ENCODE assay signal across 8 mouse cellular contexts in genomic region chrX:134757293-134757995, GRCm38 (mm10). TPM values are rescaled to one million over a fixed set of nuclear protein-coding genes. Genes with fewer than 3 reads are reported as not detected.
DNase-seq lines count a peak whose midpoint lies in the region; ATAC-seq and TF ChIP-seq lines count a peak whose summit lies in the region.

No protein-coding gene starts in this region.

- H3K4me2 ChIP-seq in heart, embryonic 16.5 days (ENCODE audit: low read depth, low read length) = peak overlapping the region; percentile 61
- peak overlapping the region; percentile 68 for H3K4me2 ChIP-seq in liver, embryonic 16.5 days (ENCODE audit: low read depth, low read length)
- peak overlapping the region; percentile 51 for H3K4me2 ChIP-seq in stomach, embryonic 16.5 days (ENCODE audit: low read depth, low read length)

- no peak for DNase-seq in layer of hippocampus, adult 2 months (ENCODE audit: low spot score in 2 of 2)
- DNase-seq in layer of hippocampus, adult 9-10 months (ENCODE audit: low spot score) = no peak
- DNase-seq in brain, embryonic 14.5 days (ENCODE audit: low read depth) = peak; percentile 15
- DNase-seq in urinary bladder, postnatal 10 days (ENCODE audit: low spot score) = no peak
- DNase-seq in spleen, adult 18-20 months = no peak

- H3K36me3 ChIP-seq in heart, embryonic 16.5 days (ENCODE audit: control insufficient read depth, insufficient read depth) = no peaks in the 10 kb centered on the region
- H3K36me3 ChIP-seq in liver, embryonic 16.5 days (ENCODE audit: control insufficient read depth, insufficient read depth) = no peaks in the 10 kb centered on the region
- no peaks in the 10 kb centered on the region for H3K36me3 ChIP-seq in stomach, embryonic 16.5 days (ENCODE audit: control insufficient read depth, insufficient read depth, low read length)

- no peaks in the 10 kb centered on the region for H3K9me3 ChIP-seq in heart, embryonic 16.5 days (replicated peaks; ENCODE audit: control insufficient read depth, low read length)
- no peaks in the 10 kb centered on the region for H3K9me3 ChIP-seq in liver, embryonic 16.5 days (replicated peaks; ENCODE audit: control insufficient read depth, low read length)
- no peaks in the 10 kb centered on the region for H3K9me3 ChIP-seq in stomach, embryonic 16.5 days (replicated peaks; ENCODE audit: control insufficient read depth, low read length)

- peak overlapping the region; percentile 85 for H3K9ac ChIP-seq in heart, embryonic 16.5 days (ENCODE audit: low read length)
- peak overlapping the region; percentile 73 for H3K9ac ChIP-seq in liver, embryonic 16.5 days (ENCODE audit: low read depth, low read length)
- H3K9ac ChIP-seq in stomach, embryonic 16.5 days (ENCODE audit: low read length) = peak overlapping the region; percentile 72

- WGBS in heart, embryonic 16.5 days = 18% methylated on average over 9 of the region's 13 CpGs
- 24% methylated on average over 13 of the region's 13 CpGs for WGBS in liver, embryonic 16.5 days (ENCODE audit: insufficient replicate concordance)
- 20% methylated on average over 13 of the region's 13 CpGs for WGBS in stomach, embryonic 16.5 days

- H3K4me3 ChIP-seq in layer of hippocampus, adult 2 months = peak overlapping the region; percentile 60
- peak overlapping the region; percentile 73 for H3K4me3 ChIP-seq in heart, embryonic 16.5 days (ENCODE audit: low read length)
- H3K4me3 ChIP-seq in liver, embryonic 16.5 days (ENCODE audit: low read depth, low read length) = peak overlapping the region; percentile 71
- peak overlapping the region; percentile 57 for H3K4me3 ChIP-seq in stomach, embryonic 16.5 days (replicated peaks; ENCODE audit: low read length)

- H3K27me3 ChIP-seq in heart, embryonic 16.5 days (ENCODE audit: control insufficient read depth, insufficient read depth, low read length) = no peaks in the 10 kb centered on the region
- no peaks in the 10 kb centered on the region for H3K27me3 ChIP-seq in liver, embryonic 16.5 days (ENCODE audit: control insufficient read depth, insufficient read depth, low read depth, low read length)
- no peaks in the 10 kb centered on the region for H3K27me3 ChIP-seq in stomach, embryonic 16.5 days (ENCODE audit: control insufficient read depth, insufficient read depth, low read length)

- no peak for TF ChIP-seq CTCF in layer of hippocampus, adult 2 months (conservative IDR thresholded peaks at IDR 0.05)
- TF ChIP-seq CTCF in brain, embryonic 14.5 days (IDR thresholded peaks at IDR 0.05; ENCODE audit: borderline replicate concordance, extremely low read depth, insufficient read depth, insufficient read length) = no peak

- peaks cover 3% of the 10 kb centered on the region; the same call in 1 of the 2 replicates for H3K4me1 ChIP-seq in heart, embryonic 16.5 days (ENCODE audit: control insufficient read depth, insufficient read depth, low read length)
- no peaks in the 10 kb centered on the region; the same call in 1 of the 2 replicates for H3K4me1 ChIP-seq in liver, embryonic 16.5 days (ENCODE audit: control insufficient read depth, low read depth, low read length)
- H3K4me1 ChIP-seq in stomach, embryonic 16.5 days (ENCODE audit: control insufficient read depth, insufficient read depth, low read length) = no peaks in the 10 kb centered on the region

- H3K27ac ChIP-seq in layer of hippocampus, adult 2 months = peak overlapping the region; percentile 91
- H3K27ac ChIP-seq in heart, embryonic 16.5 days (ENCODE audit: low read length) = peak overlapping the region; percentile 90
- no peak overlapping the region for H3K27ac ChIP-seq in liver, embryonic 16.5 days (ENCODE audit: low read length)
- peak overlapping the region; percentile 72 for H3K27ac ChIP-seq in stomach, embryonic 16.5 days (ENCODE audit: low read length)

- 0 out of 2 replicates have a peak, but pooled peaks have one; percentile 15 for ATAC-seq in heart, embryonic 16.5 days (replicated peaks; ENCODE audit: extremely low read depth, insufficient read depth, low FRiP score)
- ATAC-seq in liver, embryonic 16.5 days (ENCODE audit: low read depth) = no peak
- 0 out of 2 replicates have a peak, but pooled peaks have one; percentile 30 for ATAC-seq in stomach, embryonic 16.5 days (ENCODE audit: insufficient read depth, low FRiP score)

- TF ChIP-seq POLR2A in brain, embryonic 14.5 days (IDR thresholded peaks at IDR 0.05; ENCODE audit: borderline replicate concordance, extremely low read depth, insufficient read depth, insufficient read length, poor library complexity, severe bottlenecking) = no peak

RNA-seq across cellular contexts. Expression of gene Armcx3, which starts 1.0 kb away (rescaled TPM):
- total RNA-seq in layer of hippocampus, adult 2 months (2021) = 10 to 100 TPM; 77.5 to 89.8 TPM
- polyA plus RNA-seq in brain, embryonic 14.5 days (2012; rRNA removed) = 41.3 TPM in 2 replicates
- polyA plus RNA-seq in heart, embryonic 16.5 days (2015; fragmentation: Nextera tagmentation; extraction: Ambion mirVana) = 84.1 and 90.9 TPM in 2 replicates
- 18.8 and 19.0 TPM in 2 replicates for polyA plus RNA-seq in liver, embryonic 16.5 days (2015; fragmentation: Nextera tagmentation; extraction: Ambion mirVana)
- polyA plus RNA-seq in stomach, embryonic 16.5 days (2015; fragmentation: Nextera tagmentation; extraction: Ambion mirVana) = 88.8 and 92.8 TPM in 2 replicates

RNA-seq across cellular contexts. Expression of gene Armcx6, which starts 6.2 kb away (rescaled TPM):
- 1 to 10 TPM; 7.0 to 7.6 TPM for total RNA-seq in layer of hippocampus, adult 2 months (2021)
- polyA plus RNA-seq in brain, embryonic 14.5 days (2012; rRNA removed) = 32.9 and 38.0 TPM in 2 replicates
- 15.5 and 16.5 TPM in 2 replicates for polyA plus RNA-seq in heart, embryonic 16.5 days (2015; fragmentation: Nextera tagmentation; extraction: Ambion mirVana)
- polyA plus RNA-seq in liver, embryonic 16.5 days (2015; fragmentation: Nextera tagmentation; extraction: Ambion mirVana) = 4.2 and 4.9 TPM in 2 replicates
- 20.8 and 23.9 TPM in 2 replicates for polyA plus RNA-seq in stomach, embryonic 16.5 days (2015; fragmentation: Nextera tagmentation; extraction: Ambion mirVana)

RNA-seq across cellular contexts. Expression of gene Armcx1, which starts 39.7 kb away (rescaled TPM):
- 10 to 100 TPM; 49.1 to 56.7 TPM for total RNA-seq in layer of hippocampus, adult 2 months (2021)
- 59.4 and 66.0 TPM in 2 replicates for polyA plus RNA-seq in brain, embryonic 14.5 days (2012; rRNA removed)
- polyA plus RNA-seq in heart, embryonic 16.5 days (2015; fragmentation: Nextera tagmentation; extraction: Ambion mirVana) = 41.8 and 43.7 TPM in 2 replicates
- polyA plus RNA-seq in liver, embryonic 16.5 days (2015; fragmentation: Nextera tagmentation; extraction: Ambion mirVana) = 5.1 and 6.0 TPM in 2 replicates
- polyA plus RNA-seq in stomach, embryonic 16.5 days (2015; fragmentation: Nextera tagmentation; extraction: Ambion mirVana) = 51.6 TPM in 2 replicates

RNA-seq across cellular contexts. Expression of gene Armcx2, which starts 51.6 kb away (rescaled TPM):
- 10 to 100 TPM; 87.0 to 87.5 TPM for total RNA-seq in layer of hippocampus, adult 2 months (2021)
- polyA plus RNA-seq in brain, embryonic 14.5 days (2012; rRNA removed) = 88.0 and 110 TPM in 2 replicates
- 54.2 and 57.4 TPM in 2 replicates for polyA plus RNA-seq in heart, embryonic 16.5 days (2015; fragmentation: Nextera tagmentation; extraction: Ambion mirVana)
- 9.5 and 10.3 TPM in 2 replicates for polyA plus RNA-seq in liver, embryonic 16.5 days (2015; fragmentation: Nextera tagmentation; extraction: Ambion mirVana)
- 59.4 and 60.3 TPM in 2 replicates for polyA plus RNA-seq in stomach, embryonic 16.5 days (2015; fragmentation: Nextera tagmentation; extraction: Ambion mirVana)
